Mouse (Mus musculus): ENCODE measurements around the gene Gm9857. TPM values are rescaled to one million over a fixed set of nuclear protein-coding genes. Genes with fewer than 3 reads are reported as not detected.
A peak's percentile ranks its signal among the peaks of the same experiment; 100 is the strongest.

Gene Gm9857
- total and polyA plus RNA-seq, 3 experiments: not detected

- Histone ChIP-seq H3K9me3 (replicated peaks; ENCODE audit: insufficient read depth, low read length) (no peaks in the 10 kb centered on the region), H3K79me2 (ENCODE audit: control insufficient read depth, insufficient read depth, low read length, poor library complexity) (peaks cover 3% of the 10 kb centered on the region; the same call in 1 of the 2 replicates), H3K36me3 (ENCODE audit: control insufficient read depth in 1 of 2, insufficient read depth in 2 of 2, low read length in 2 of 2) (peaks cover 0 to 9% of the 10 kb centered on the region in 2 experiments; a peak in 2 of 4 replicates), H3K9ac (ENCODE audit: control insufficient read depth, low read depth, low read length, poor library complexity, severe bottlenecking) (peak overlapping the region; percentile 68), H3K4me3 (ENCODE audit: control insufficient read depth in 1 of 2, insufficient read depth in 1 of 2, low read depth in 2 of 2, low read length in 2 of 2) (peak overlapping the region; percentile 77 to 85), H3K27me3 (ENCODE audit: control insufficient read depth in 1 of 2, insufficient read depth in 2 of 2, low read length in 2 of 2) (no peaks in the 10 kb centered on the region), H3K27ac (ENCODE audit: control insufficient read depth, low read depth, low read length) (peak overlapping the region; percentile 58), H3K4me1 (ENCODE audit: control insufficient read depth in 1 of 2, insufficient read depth in 2 of 2, low read length in 2 of 2) (peaks cover 0 to 19% of the 10 kb centered on the region in 2 experiments; a peak in 3 of 4 replicates)
- DNase-seq (ENCODE audit: low read depth, low spot score): peak; percentile 81
- TF ChIP-seq TBP (IDR thresholded peaks at IDR 0.05; ENCODE audit: low read depth, low read length) (peak; percentile 37; the same call in 1 of the 2 replicates), MEF2A (IDR thresholded peaks at IDR 0.05; ENCODE audit: extremely low read depth, insufficient replicate concordance, low read depth, low read length, poor library complexity, severe bottlenecking) (no peak), HCFC1 (IDR thresholded peaks at IDR 0.05; ENCODE audit: low read depth, low read length) (no peak), SMC3 (IDR thresholded peaks at IDR 0.05; ENCODE audit: low read depth, low read length) (no peak), RAD21 (IDR thresholded peaks at IDR 0.05; ENCODE audit: low read depth, low read length) (no peak), TAL1 (IDR thresholded peaks at IDR 0.05; ENCODE audit: low read length) (no peak), UBTF (IDR thresholded peaks at IDR 0.05; ENCODE audit: borderline replicate concordance, insufficient read depth, low read depth, low read length) (no peak), POLR2A (IDR thresholded peaks at IDR 0.05; ENCODE audit: control insufficient read depth in 1 of 2, insufficient read depth in 1 of 2, low read depth in 1 of 2, low read length in 2 of 2, poor library complexity in 1 of 2) (0 out of 4 replicates have a peak, but pooled peaks of 1 of the 2 experiments have one; percentile 19), MXI1 (IDR thresholded peaks at IDR 0.05; ENCODE audit: low read depth, low read length) (peak; percentile 87), GATA1 (IDR thresholded peaks at IDR 0.05; ENCODE audit: low read depth, low read length) (no peak), JUND (IDR thresholded peaks at IDR 0.05; ENCODE audit: low read depth, low read length) (0 out of 2 replicates have a peak, but pooled peaks have one; percentile 52), MAZ (IDR thresholded peaks at IDR 0.05; ENCODE audit: low read depth, low read length) (no peak), ZMIZ1 (IDR thresholded peaks at IDR 0.05; ENCODE audit: low read depth, low read length) (no peak), POLR2AphosphoS5 (IDR thresholded peaks at IDR 0.05; ENCODE audit: borderline replicate concordance, low read depth, low read length) (no peak), MAX (IDR thresholded peaks at IDR 0.05; ENCODE audit: low read length) (peak; percentile 62; the same call in 1 of the 2 replicates), USF1 (IDR thresholded peaks at IDR 0.05; ENCODE audit: low read depth, low read length) (no peak), ZKSCAN1 (IDR thresholded peaks at IDR 0.05; ENCODE audit: low read depth, low read length) (no peak), E2F4 (IDR thresholded peaks at IDR 0.05; ENCODE audit: borderline replicate concordance, low read depth, low read length) (no peak), MYB (IDR thresholded peaks at IDR 0.05; ENCODE audit: low read depth, low read length) (no peak), USF2 (IDR thresholded peaks at IDR 0.05; ENCODE audit: borderline replicate concordance in 1 of 2, insufficient read depth in 1 of 2, low read depth in 1 of 2, low read length in 2 of 2) (no peak), ELF1 (IDR thresholded peaks at IDR 0.05; ENCODE audit: low read depth, low read length) (no peak), ZC3H11A (IDR thresholded peaks at IDR 0.05; ENCODE audit: low read depth, low read length) (no peak), MYC (IDR thresholded peaks at IDR 0.05; ENCODE audit: low read depth, low read length) (no peak), CTCF (IDR thresholded peaks at IDR 0.05 in 2 of 3, conservative IDR thresholded peaks at IDR 0.05 in 1 of 3; ENCODE audit: control insufficient read depth in 1 of 3, insufficient read depth in 1 of 3, low read depth in 2 of 3, low read length in 3 of 3, poor library complexity in 1 of 3, severe bottlenecking in 1 of 3) (no peak), NELFE (IDR thresholded peaks at IDR 0.05; ENCODE audit: low read depth, low read length) (peak; percentile 27), ETS1 (IDR thresholded peaks at IDR 0.05; ENCODE audit: low read depth, low read length) (no peak), SIN3A (IDR thresholded peaks at IDR 0.05; ENCODE audit: low read length) (peak; percentile 56), GABPA (IDR thresholded peaks at IDR 0.05; ENCODE audit: low read depth, low read length) (no peak), CHD1 (IDR thresholded peaks at IDR 0.05; ENCODE audit: low read depth, low read length) (no peak), KAT2A (conservative IDR thresholded peaks at IDR 0.05; ENCODE audit: low read depth, low read length) (no peak), ZNF384 (IDR thresholded peaks at IDR 0.05; ENCODE audit: low read depth, low read length) (no peak), BHLHE40 (IDR thresholded peaks at IDR 0.05; ENCODE audit: borderline replicate concordance, low read depth, low read length) (no peak), TCF12 (IDR thresholded peaks at IDR 0.05; ENCODE audit: low read depth, low read length) (no peak), EP300 (IDR thresholded peaks at IDR 0.05; ENCODE audit: low read depth in 1 of 2, low read length in 2 of 2) (no peak), RCOR1 (IDR thresholded peaks at IDR 0.05; ENCODE audit: low read depth, low read length) (no peak), CHD2 (IDR thresholded peaks at IDR 0.05; ENCODE audit: low read length) (no peak), MAFK (IDR thresholded peaks at IDR 0.05; ENCODE audit: borderline replicate concordance, low read depth, low read length) (no peak), POLR2AphosphoS2 (IDR thresholded peaks at IDR 0.05; ENCODE audit: low read length) (no peak)
These were observed 23.4 kb downstream of the Gm9857 start for GRCm38 (mm10) chr3:108916857-108917256.

All from MEL (cell line).